Mouse (Mus musculus): ENCODE data around the gene Hist2h2be. TPM values are rescaled to one million over a fixed set of nuclear protein-coding genes. Genes with fewer than 3 reads are reported as not detected.
"Not testable (repeated sequence)": the region's sequence is repeated elsewhere in the genome, so short reads cannot be mapped to it uniquely, and the experiment has no call there.

Gene Hist2h2be
- polyA plus RNA-seq, 1 experiment from 2014 or later: 7.2 TPM

DNA sequence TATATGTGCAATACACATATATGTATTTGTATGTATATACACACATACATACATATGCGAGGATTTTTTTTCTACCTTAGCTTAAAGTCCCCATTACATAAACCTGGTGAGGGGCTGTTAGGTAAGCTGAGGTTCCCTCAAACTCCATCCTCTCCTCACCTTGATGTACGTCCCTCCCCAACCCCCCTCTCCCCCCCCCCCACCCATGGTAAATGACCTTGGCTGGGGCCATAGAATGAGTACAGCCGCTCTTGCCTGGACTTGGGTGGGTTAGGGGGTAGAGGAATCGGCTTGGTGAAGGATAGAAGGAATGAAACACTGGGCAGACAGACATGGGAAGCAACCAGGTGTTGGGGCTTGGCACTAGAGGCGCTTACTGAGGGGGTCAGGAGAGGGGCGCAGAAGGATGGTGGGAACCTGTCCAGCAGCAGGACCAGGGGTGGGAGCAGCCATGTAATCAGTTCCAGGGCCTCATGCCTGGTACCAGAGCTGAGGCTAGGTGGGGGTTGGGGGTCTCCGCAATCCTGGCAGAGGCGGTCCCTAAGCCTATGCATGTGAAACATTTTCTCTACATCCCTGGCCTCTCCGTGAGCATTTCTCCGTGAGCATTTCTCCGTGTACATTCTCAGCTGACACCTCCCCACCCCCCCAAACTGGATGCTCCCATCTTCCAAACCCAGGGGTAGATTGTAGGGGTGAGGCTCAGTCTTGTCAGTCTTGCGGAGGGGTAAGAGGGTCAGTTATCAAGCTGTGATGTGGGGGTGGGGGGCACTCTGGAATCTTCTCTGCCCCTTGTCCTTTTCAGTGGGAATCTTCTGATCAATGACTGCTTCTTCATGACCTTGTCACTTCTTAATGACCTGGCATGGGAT, 39.2 kb upstream of the Hist2h2be start:
- ATAC-seq (ENCODE audit: low FRiP score, low read depth): peak; percentile 29; the same call in 1 of the 2 replicates
- peak overlapping the region; percentile 61 for H3K4me3 ChIP-seq
- 29% methylated on average over 12 of the region's 12 CpGs for WGBS
- H3K36me3 ChIP-seq: peaks cover 26% of the 10 kb centered on the region
- H3K4me2 ChIP-seq (replicated peaks): peak overlapping the region; percentile 87
- H3K9ac ChIP-seq: peak overlapping the region; percentile 81
- peaks cover 24% of the 10 kb centered on the region for H3K4me1 ChIP-seq
- H3K27ac ChIP-seq: no peak overlapping the region
- H3K9me3 ChIP-seq: no peaks in the 10 kb centered on the region
- H3K27me3 ChIP-seq: no peaks in the 10 kb centered on the region

GRCm38 (mm10) chr3:96182382-96182776, 38.5 kb upstream of the Hist2h2be start:
- ATAC-seq (ENCODE audit: low FRiP score, low read depth): no peak
- Histone ChIP-seq H3K9me3 (no peaks in the 10 kb centered on the region), H3K36me3 (peaks cover 22% of the 10 kb centered on the region), H3K4me2 (replicated peaks) (peak overlapping the region; percentile 87), H3K9ac (no peak overlapping the region; the same call in 1 of the 2 replicates), H3K4me1 (peaks cover 24% of the 10 kb centered on the region), H3K27me3 (no peaks in the 10 kb centered on the region), H3K4me3 (peak overlapping the region; percentile 61), H3K27ac (no peak overlapping the region)
- WGBS: 26% methylated on average over 4 of the region's 4 CpGs

DNA sequence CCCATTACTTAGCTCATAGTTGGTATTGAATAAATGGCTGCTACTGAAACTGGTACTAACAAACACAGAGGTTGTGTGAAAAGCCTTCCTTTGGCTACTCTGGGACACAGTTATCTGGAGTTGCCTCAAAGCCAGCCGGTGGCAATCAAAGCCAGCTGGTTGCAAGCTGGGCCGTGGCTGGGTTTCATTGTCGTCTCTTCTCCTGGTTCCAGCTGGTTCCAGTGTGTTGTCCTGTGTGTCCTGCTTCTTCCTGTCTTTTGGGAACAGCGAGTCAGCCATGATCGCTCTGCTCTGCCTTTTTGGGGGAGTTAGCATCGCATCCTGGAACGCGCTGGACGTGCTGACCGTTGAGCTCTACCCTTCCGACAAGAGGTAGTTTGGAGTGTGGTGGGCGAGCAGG, 27.9 kb upstream of the Hist2h2be start:
- Histone ChIP-seq H3K4me2 (replicated peaks) (no peak overlapping the region), H3K9ac (no peak overlapping the region), H3K36me3 (peaks cover 23% of the 10 kb centered on the region), H3K27ac (no peak overlapping the region), H3K9me3 (0 out of 2 replicates have a peak, but pooled peaks cover 5% of the 10 kb centered on the region), H3K4me1 (peaks cover 11% of the 10 kb centered on the region), H3K4me3 (no peak overlapping the region), H3K27me3 (no peaks in the 10 kb centered on the region)
- 47% methylated on average over 12 of the region's 12 CpGs for WGBS
- no peak for ATAC-seq (ENCODE audit: low FRiP score, low read depth)

GRCm38 (mm10) chr3:96194966-96195365, 26.0 kb upstream of the Hist2h2be start:
- H3K4me3 ChIP-seq: no peak overlapping the region
- WGBS: 85% methylated on average over 10 of the region's 10 CpGs
- no peak for ATAC-seq (ENCODE audit: low FRiP score, low read depth)
- no peak overlapping the region for H3K9ac ChIP-seq
- no peak overlapping the region for H3K27ac ChIP-seq
- H3K4me1 ChIP-seq: peaks cover 14% of the 10 kb centered on the region
- no peak overlapping the region for H3K4me2 ChIP-seq (replicated peaks)
- no peaks in the 10 kb centered on the region for H3K27me3 ChIP-seq
- peaks cover 13% of the 10 kb centered on the region for H3K36me3 ChIP-seq
- H3K9me3 ChIP-seq: 0 out of 2 replicates have a peak, but pooled peaks cover 5% of the 10 kb centered on the region

DNA sequence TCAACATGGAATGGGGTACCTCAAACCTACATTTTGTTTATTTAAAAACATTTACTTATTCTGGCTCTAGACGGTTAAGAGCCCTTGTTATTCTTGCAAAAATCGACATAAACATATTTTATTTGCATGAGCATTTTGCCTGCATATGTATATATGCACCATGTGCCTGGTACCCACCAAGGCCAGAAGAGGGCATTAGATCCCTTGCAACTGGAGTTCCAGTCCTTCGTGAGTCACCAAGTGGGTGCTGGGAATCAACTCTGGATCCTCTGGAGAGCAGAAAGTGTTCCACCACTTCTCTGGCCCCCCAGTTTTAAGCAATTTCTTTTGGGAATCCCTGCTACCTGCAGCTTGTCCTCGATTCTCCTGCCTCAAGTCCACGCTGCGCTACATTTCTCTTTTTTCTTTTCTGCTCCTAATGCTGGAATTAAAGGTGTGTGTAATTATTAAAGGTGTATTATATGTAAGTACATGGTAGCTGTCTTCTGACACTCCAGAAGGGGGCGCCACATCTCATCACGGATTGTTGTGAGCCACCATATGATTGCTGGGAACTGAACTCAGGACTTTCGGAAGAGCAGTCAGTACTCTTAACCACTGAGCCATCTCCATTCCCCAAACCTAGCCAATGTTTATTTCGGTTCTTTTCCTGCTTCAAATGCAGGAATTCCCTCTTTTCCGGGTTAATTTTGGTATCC, 25.2 kb upstream of the Hist2h2be start:
- ATAC-seq (ENCODE audit: low FRiP score, low read depth): no peak
- H3K4me1 ChIP-seq: peaks cover 14% of the 10 kb centered on the region
- peaks cover 9% of the 10 kb centered on the region for H3K36me3 ChIP-seq
- 0 out of 2 replicates have a peak, but pooled peaks cover 5% of the 10 kb centered on the region for H3K9me3 ChIP-seq
- H3K4me2 ChIP-seq (replicated peaks): peak overlapping the region; percentile 94
- peak overlapping the region; percentile 70; the same call in 1 of the 2 replicates for H3K4me3 ChIP-seq
- 93% methylated on average over 11 of the region's 11 CpGs for WGBS
- no peak overlapping the region for H3K27ac ChIP-seq
- no peaks in the 10 kb centered on the region for H3K27me3 ChIP-seq
- H3K9ac ChIP-seq: no peak overlapping the region

DNA sequence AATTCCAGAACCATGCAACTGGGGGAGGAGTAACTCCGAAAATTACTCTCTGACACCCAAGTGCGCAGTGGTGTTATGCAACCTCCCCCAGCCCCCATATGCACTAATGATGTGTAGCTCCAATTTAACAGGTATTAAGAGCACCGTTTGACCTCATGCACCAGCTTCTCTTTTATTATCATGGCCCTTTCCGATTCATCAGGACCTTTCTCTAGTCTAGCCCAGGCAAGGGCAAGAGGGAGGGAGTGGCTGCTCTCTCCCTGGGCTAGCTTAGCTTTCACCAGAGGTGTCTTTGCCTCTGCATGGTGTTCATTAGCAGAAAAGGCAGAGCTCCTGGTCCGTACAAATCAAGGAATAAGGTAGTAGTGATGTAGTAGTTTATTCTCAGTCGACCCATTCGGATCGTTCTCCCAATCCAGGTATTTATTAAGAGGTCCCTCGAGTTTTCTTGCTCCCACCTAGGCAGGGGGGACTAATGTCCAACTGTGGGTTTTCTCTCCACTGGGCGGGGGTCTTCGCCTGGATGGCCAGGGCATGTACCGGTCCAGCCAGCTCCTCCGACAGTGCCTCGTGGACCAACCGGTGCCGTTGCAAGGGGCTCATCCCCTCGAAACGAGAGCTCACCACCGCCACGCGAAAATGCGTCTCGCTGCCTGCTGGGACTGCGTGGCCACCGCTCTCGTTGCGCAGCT, 24.3 kb upstream of the Hist2h2be start:
- peak overlapping the region; percentile 70 for H3K4me3 ChIP-seq
- H3K27me3 ChIP-seq: no peaks in the 10 kb centered on the region
- H3K9me3 ChIP-seq: 0 out of 2 replicates have a peak, but pooled peaks cover 5% of the 10 kb centered on the region
- peak overlapping the region; percentile 95 for H3K27ac ChIP-seq
- peaks cover 14% of the 10 kb centered on the region for H3K4me1 ChIP-seq
- ATAC-seq (ENCODE audit: low FRiP score, low read depth): no peak; the same call in 1 of the 2 replicates
- 16% methylated on average over 27 of the region's 27 CpGs for WGBS
- H3K9ac ChIP-seq: peak overlapping the region; percentile 88
- H3K4me2 ChIP-seq (replicated peaks): peak overlapping the region; percentile 94
- peaks cover 5% of the 10 kb centered on the region for H3K36me3 ChIP-seq

- WGBS: under 1% methylated on average over 50 of the region's 50 CpGs
- Histone ChIP-seq H3K27me3 (no peaks in the 10 kb centered on the region), H3K9me3 (0 out of 2 replicates have a peak, but pooled peaks cover 5% of the 10 kb centered on the region), H3K36me3 (peaks cover 5% of the 10 kb centered on the region), H3K9ac (peak overlapping the region; percentile 88), H3K27ac (peak overlapping the region; percentile 95), H3K4me2 (replicated peaks) (peak overlapping the region; percentile 94), H3K4me1 (peaks cover 14% of the 10 kb centered on the region), H3K4me3 (peak overlapping the region; percentile 70)
- ATAC-seq (ENCODE audit: low FRiP score, low read depth): peak; percentile 93
Measured at GRCm38 (mm10) chr3:96197129-96197749, 23.7 kb upstream of the Hist2h2be start.

DNA sequence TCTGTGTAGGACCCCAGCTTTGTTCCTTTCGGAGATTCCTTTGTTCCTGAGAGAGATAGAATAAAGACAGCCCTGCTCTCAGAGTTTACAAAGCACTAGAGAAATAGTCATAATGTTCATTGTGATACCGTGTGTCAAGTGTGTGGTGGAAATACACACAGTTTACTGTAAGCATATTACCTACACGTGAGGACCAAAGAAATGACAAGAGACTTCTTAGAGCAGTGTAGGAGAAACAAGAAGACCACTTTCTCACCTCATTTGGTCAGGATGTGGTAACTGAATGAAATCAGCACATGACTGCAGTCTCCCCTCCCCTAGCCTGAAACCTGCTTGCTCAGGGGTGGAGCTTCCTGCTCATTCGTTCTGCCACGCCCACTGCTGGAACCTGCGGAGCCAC, 22.7 kb upstream of the Hist2h2be start:
- 0 out of 2 replicates have a peak overlapping the region, but pooled peaks have one; percentile 6 for H3K27ac ChIP-seq
- peaks cover 14% of the 10 kb centered on the region for H3K4me1 ChIP-seq
- H3K9me3 ChIP-seq: 0 out of 2 replicates have a peak, but pooled peaks cover 5% of the 10 kb centered on the region
- H3K27me3 ChIP-seq: no peaks in the 10 kb centered on the region
- no peak for ATAC-seq (ENCODE audit: low FRiP score, low read depth)
- H3K9ac ChIP-seq: peak overlapping the region; percentile 19
- H3K4me3 ChIP-seq: peak overlapping the region; percentile 70
- peaks cover 5% of the 10 kb centered on the region for H3K36me3 ChIP-seq
- peak overlapping the region; percentile 94 for H3K4me2 ChIP-seq (replicated peaks)
- 5% methylated on average over 6 of the region's 6 CpGs for WGBS

- ATAC-seq (ENCODE audit: low FRiP score, low read depth); H3K9ac ChIP-seq; H3K27me3 ChIP-seq; H3K4me3 ChIP-seq; H3K36me3 ChIP-seq; H3K9me3 ChIP-seq; H3K27ac ChIP-seq: not testable (repeated sequence)
- peaks cover 14% of the 10 kb centered on the region for H3K4me1 ChIP-seq
- 34% methylated on average over 8 of the region's 8 CpGs for WGBS
- peak overlapping the region; percentile 94 for H3K4me2 ChIP-seq (replicated peaks)
Measured at GRCm38 (mm10) chr3:96198601-96199251, 22.2 kb upstream of the Hist2h2be start.

DNA sequence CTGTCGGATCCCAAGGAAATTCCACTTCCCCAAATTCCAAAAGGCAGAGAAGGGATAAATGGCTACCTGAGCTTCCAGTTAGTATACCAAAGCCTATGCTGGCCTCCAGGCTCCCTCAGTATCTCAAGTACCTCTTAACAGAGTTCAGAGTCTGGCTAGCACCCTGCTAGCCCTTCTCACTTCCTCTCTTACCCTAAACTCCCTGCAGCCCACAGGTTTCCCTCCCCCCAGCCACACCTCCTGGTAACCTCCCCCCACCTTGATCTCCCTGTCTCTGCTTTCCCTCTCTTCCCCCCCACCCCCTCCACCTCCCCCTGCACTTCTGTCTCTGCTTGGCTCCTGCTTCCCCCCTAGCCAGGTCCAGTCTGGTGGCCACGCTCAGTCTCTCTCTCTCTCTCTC, 21.2 kb upstream of the Hist2h2be start:
- no peak for ATAC-seq (ENCODE audit: low FRiP score, low read depth)
- no peaks in the 10 kb centered on the region for H3K27me3 ChIP-seq
- H3K9me3 ChIP-seq: 0 out of 2 replicates have a peak, but pooled peaks cover 5% of the 10 kb centered on the region
- no peak overlapping the region for H3K4me3 ChIP-seq
- H3K9ac ChIP-seq: no peak overlapping the region
- H3K4me1 ChIP-seq: peaks cover 14% of the 10 kb centered on the region
- H3K36me3 ChIP-seq: peaks cover 5% of the 10 kb centered on the region
- H3K27ac ChIP-seq: no peak overlapping the region
- no peak overlapping the region for H3K4me2 ChIP-seq (replicated peaks)
- WGBS: 42% methylated on average over 2 of the region's 2 CpGs

GRCm38 (mm10) chr3:96207819-96208218, 13.1 kb upstream of the Hist2h2be start:
- no peak overlapping the region for H3K4me3 ChIP-seq
- no peak for ATAC-seq (ENCODE audit: low FRiP score, low read depth)
- no peaks in the 10 kb centered on the region for H3K9me3 ChIP-seq
- H3K27me3 ChIP-seq: peaks cover 3% of the 10 kb centered on the region; the same call in 1 of the 2 replicates
- H3K4me1 ChIP-seq: no peaks in the 10 kb centered on the region
- no peak overlapping the region for H3K4me2 ChIP-seq (replicated peaks)
- H3K9ac ChIP-seq: no peak overlapping the region
- H3K27ac ChIP-seq: no peak overlapping the region
- H3K36me3 ChIP-seq: no peaks in the 10 kb centered on the region
- 87% methylated on average over 3 of the region's 3 CpGs for WGBS
